Mouse (Mus musculus) kidney, adult 2 months (tissue): ENCODE data around the gene Gemin8. TPM values are rescaled to one million over a fixed set of nuclear protein-coding genes. Genes with fewer than 3 reads are reported as not detected.
A peak's percentile ranks its signal among the peaks of the same experiment; 100 is the strongest.

Source experiments
- DNase-seq: peaks from one replicate; pipeline ENCODE4 v3.0.0; 2021
- H3K27ac ChIP-seq: fragments of 200-500 bp; 2 replicates; pipeline ENCODE4 v1.5.1; 2012; ENCODE audit warnings: low read depth, low read length, control low read depth, inconsistent platforms; ENCODE audit not compliant: insufficient read depth
- H3K27me3 ChIP-seq: fragments of 200-500 bp; replicated peaks from 2 replicates; pipeline ENCODE4 v1.6.1; 2012; ENCODE audit warnings: mild to moderate bottlenecking, moderate library complexity, low read length, inconsistent platforms; ENCODE audit not compliant: control insufficient read depth, insufficient read depth
- H3K36me3 ChIP-seq: fragments of 200-500 bp; 2 replicates; pipeline ENCODE4 v1.6.1; 2012; ENCODE audit warnings: mild to moderate bottlenecking, moderate library complexity, low read length, inconsistent platforms; ENCODE audit not compliant: control insufficient read depth, insufficient read depth
- H3K4me1 ChIP-seq: fragments of 200-500 bp; 2 replicates; pipeline ENCODE4 v1.6.1; 2011; ENCODE audit warnings: low read length; ENCODE audit not compliant: control insufficient read depth, insufficient read depth
- H3K4me3 ChIP-seq: fragments of 200-500 bp; 2 replicates; pipeline ENCODE4 v1.5.1; 2011; ENCODE audit warnings: mild to moderate bottlenecking, low read depth, low read length, control low read depth; ENCODE audit not compliant: insufficient read depth
- CTCF ChIP-seq: fragments of 200-500 bp; conservative IDR thresholded peaks from 2 replicates; pipeline ENCODE4 v1.5.1; 2011; ENCODE audit warnings: low read depth, mild to moderate bottlenecking, control low read depth, low read length, moderate library complexity, mixed read lengths; ENCODE audit not compliant: insufficient read depth, insufficient read length
- POLR2A ChIP-seq: fragments of 200-500 bp; IDR thresholded peaks from one replicate; pipeline ENCODE4 v1.6.1; 2011; ENCODE audit warnings: low read depth, low read length, control low read depth
- WGBS: fragments of 180-500 bp; shearing (Covaris S2); methylation state at CpG from one replicate; pipeline ENCODE4 v1.1.7; 2018; 5-methylcytosine and 5-hydroxymethylcytosine counted together
- polyA plus RNA-seq: library from polyadenylated mRNA; depleted of rRNA; stranded (reverse); fragments of >200 nt; gene quantifications from 2 replicates; pipeline ENCODE4 v1.2.3, GENCODE M21; 2012

Gemin8 gene
- polyA plus RNA-seq, 1 experiment, result 7.7 TPM

DNA sequence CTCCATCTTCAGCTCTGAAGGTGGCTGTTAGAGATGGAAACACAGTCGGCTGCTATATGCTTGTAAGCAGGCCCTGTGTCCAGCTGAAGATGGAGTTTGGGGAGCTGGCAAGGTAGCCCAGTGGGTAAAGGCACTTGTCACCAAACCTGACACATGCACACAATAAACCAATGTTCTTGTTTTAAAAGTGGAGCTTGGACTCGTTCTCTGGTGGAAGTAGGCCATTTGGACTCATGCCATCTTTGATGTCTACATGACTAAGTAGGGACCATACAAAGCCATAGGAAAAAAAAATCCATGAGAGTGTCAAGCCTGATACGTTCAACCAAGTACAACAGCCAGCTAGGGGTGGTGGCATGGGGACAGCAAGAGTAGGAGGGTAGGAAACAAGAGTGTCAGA lies 2.4 kb downstream of the Gemin8 start:
- Histone ChIP-seq H3K27ac (no peak overlapping the region), H3K36me3 (no peaks in the 10 kb centered on the region), H3K27me3 (no peaks in the 10 kb centered on the region), H3K4me1 (no peaks in the 10 kb centered on the region), H3K4me3 (no peak overlapping the region)
- peak; percentile 8 for DNase-seq
- WGBS, result 36% methylated on average over 3 of the region's 3 CpGs
- TF ChIP-seq CTCF (no peak), POLR2A (no peak)

DNA sequence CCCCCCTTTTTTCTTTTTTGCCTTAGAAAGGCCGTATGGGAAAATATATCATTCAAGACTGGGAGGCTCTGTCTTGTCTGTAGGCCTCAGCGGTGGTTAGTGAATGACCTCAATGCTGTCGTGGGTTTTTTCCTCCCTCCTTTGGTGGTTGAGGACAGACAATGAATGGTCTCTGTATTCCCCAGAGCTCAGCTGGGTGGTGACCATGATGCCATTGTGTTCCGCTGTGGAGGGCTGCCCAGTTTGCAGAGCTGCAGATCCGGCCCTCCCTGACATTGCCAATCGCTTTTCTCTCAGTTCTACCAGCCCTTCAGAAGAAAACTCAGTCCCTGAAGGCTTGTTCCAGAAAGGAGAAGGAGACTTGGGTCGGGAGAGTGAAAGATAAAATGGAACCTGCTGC lies 3.5 kb downstream of the Gemin8 start:
- Histone ChIP-seq H3K36me3 (no peaks in the 10 kb centered on the region), H3K4me3 (no peak overlapping the region), H3K27me3 (no peaks in the 10 kb centered on the region), H3K4me1 (no peaks in the 10 kb centered on the region), H3K27ac (no peak overlapping the region)
- no peak for DNase-seq
- TF ChIP-seq CTCF (no peak), POLR2A (no peak)
- WGBS, result 76% methylated on average over 7 of the region's 7 CpGs

DNA sequence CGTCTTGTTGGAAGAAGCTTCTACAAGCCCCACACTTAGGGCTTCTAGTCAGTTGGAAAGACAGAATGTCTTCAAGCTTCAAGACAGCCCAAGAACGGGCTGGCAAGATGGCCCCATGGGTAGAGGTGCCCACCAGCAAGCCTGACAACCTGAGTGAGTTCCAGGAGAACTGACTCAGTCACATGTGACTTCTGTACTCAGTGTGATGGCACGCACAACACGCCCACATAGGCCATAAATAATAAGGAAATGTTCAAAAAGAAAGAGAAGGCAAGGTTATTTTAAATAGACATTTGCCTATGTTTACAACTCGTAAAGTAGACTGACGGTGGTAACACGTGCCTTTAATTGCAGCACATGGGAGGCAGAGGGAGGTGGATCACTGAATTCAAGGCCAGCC lies 7.7 kb downstream of the Gemin8 start:
- H3K27me3 ChIP-seq, result no peaks in the 10 kb centered on the region
- no peaks in the 10 kb centered on the region for H3K36me3 ChIP-seq
- TF ChIP-seq POLR2A (no peak), CTCF (no peak)
- H3K27ac ChIP-seq, result no peak overlapping the region
- no peak for DNase-seq
- no peaks in the 10 kb centered on the region for H3K4me1 ChIP-seq
- WGBS, result 85% methylated on average over 7 of the region's 7 CpGs
- no peak overlapping the region for H3K4me3 ChIP-seq

DNA sequence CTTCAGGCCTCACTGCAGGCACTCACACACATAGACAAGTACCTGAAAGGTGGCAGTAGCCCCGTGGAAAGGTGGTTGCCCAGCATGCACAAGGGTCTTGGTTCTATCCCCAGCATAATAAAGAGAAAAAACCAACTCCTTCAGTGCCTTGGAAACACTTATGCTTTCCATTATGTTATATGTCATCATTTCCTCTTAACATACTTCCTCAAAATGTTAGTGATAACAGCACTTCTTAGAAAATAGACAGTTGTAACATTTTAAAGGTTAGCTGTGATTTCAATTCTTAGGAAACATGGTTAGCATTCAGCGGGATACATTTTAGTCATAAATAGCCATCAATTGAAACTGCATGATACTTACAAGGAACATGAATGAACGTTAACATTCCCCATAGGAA lies 12.8 kb downstream of the Gemin8 start:
- no peak overlapping the region for H3K4me3 ChIP-seq
- no peaks in the 10 kb centered on the region for H3K4me1 ChIP-seq
- no peaks in the 10 kb centered on the region for H3K27me3 ChIP-seq
- TF ChIP-seq CTCF (no peak), POLR2A (no peak)
- H3K27ac ChIP-seq, result no peak overlapping the region
- no peak for DNase-seq
- no peaks in the 10 kb centered on the region for H3K36me3 ChIP-seq
- WGBS, result 87% methylated on average over 3 of the region's 3 CpGs

DNA sequence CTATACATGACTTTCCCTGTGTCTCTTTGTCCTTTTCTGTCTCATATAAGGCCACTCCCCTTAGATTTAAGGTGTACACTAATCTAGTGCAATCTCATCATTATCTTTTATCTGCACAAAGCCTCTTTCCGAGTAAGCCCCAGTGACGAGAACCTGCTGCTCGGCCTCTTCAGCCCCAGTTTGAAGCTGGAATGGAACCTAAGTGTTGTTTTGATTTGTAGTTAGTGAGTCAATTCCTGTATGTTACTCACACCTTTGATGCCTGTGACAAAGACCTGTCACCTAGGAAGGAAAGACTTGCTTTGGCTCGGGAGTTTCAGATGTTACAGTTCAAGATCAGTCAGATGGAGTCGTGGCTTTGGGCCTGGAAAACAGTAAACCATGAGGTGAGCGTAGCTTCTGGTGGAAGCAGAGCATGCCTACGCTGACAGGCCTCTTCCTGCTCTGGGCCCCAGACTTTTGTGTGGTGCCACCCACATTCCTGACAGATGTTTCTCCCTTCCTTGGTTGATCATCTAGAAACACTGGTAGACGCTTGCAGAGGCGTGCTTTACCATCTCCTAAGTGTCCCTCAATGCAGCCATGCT lies 15.2 kb downstream of the Gemin8 start:
- Histone ChIP-seq H3K27me3 (no peaks in the 10 kb centered on the region), H3K4me1 (no peaks in the 10 kb centered on the region), H3K4me3 (no peak overlapping the region), H3K36me3 (no peaks in the 10 kb centered on the region), H3K27ac (no peak overlapping the region)
- TF ChIP-seq CTCF (no peak), POLR2A (no peak)
- WGBS, result 72% methylated on average over 9 of the region's 9 CpGs
- no peak for DNase-seq

DNA sequence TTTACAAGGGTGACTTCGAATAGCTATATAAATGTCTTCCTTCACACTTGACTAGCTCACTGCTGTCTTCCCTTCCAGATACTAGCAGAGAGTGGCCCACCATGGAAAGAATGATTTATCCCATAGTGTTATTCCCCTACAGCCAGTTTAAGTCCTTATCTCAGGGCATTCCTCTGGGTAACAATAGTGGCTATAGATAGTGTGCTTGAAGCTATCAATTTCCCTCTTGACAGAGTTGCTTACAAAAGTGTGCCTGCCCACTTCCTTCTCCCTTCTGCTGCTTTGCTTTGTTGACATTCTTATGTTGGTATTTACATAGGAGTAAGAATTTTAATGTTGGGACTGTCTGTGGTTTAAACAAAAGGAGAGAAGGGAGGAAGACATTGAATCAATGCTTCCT lies 17.5 kb downstream of the Gemin8 start:
- Histone ChIP-seq H3K4me3 (no peak overlapping the region), H3K4me1 (no peaks in the 10 kb centered on the region), H3K27me3 (no peaks in the 10 kb centered on the region), H3K27ac (no peak overlapping the region), H3K36me3 (no peaks in the 10 kb centered on the region)
- WGBS, result 46% methylated on average over 1 of the region's 1 CpGs
- TF ChIP-seq CTCF, result no peak
- TF ChIP-seq POLR2A, result no peak
- DNase-seq, result no peak

DNA sequence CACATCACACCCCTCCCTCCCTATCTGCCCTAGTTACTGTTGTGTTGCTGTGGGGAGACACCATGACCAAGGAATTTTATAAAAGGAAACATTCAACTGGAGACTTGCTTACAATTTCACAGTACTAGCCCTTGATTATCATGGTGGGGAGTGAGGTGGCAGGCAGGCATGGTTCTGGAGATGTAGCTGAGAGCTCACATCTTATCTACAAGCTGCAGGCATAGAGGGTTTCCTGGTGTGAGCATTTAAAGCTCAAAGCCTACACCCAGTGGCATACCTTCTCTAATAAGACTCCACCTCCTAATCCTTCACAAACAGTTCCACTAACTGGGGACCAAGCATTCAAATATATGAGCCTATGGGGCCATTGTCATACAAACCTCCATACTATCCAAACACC lies 26.1 kb downstream of the Gemin8 start:
- DNase-seq, result no peak
- no peaks in the 10 kb centered on the region for H3K27me3 ChIP-seq
- H3K4me1 ChIP-seq, result no peaks in the 10 kb centered on the region
- no peak overlapping the region for H3K4me3 ChIP-seq
- H3K36me3 ChIP-seq, result no peaks in the 10 kb centered on the region
- no peak for TF ChIP-seq POLR2A
- no peak for TF ChIP-seq CTCF
- no peak overlapping the region for H3K27ac ChIP-seq
